Mouse (Mus musculus): ENCODE data around the gene Kbtbd13. TPM values are rescaled to one million over a fixed set of nuclear protein-coding genes. Genes with fewer than 3 reads are reported as not detected.

Kbtbd13 gene
- polyA plus RNA-seq, 1 experiment from 2014 or later = 0.52 TPM

DNA sequence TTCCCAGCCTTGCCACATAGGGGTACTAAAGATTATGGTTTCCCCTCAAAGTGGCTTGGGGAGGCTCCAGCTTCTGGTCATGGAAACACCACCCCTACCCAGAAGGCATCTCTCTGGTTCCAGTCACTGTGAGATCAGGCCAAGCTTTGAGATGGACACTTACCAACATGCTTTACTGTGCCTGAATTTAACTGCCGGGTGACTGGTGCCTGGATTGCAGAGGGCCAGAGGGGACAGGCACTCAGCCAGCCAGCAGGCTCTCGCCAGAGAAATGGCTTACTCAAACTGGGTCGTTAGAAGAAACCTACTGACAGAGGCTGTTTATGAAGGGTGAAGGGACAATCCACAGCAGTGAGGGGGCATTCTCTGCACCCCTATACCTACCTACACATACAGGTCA is 7.2 kb downstream of the Kbtbd13 start:
- H3K4me1 ChIP-seq (replicated peaks; ENCODE audit: control insufficient read depth, insufficient read depth, low read length) = no peaks in the 10 kb centered on the region
- H3K4me2 ChIP-seq (replicated peaks) = no peak overlapping the region
- H3K36me3 ChIP-seq (replicated peaks; ENCODE audit: control insufficient read depth, insufficient read depth) = no peaks in the 10 kb centered on the region
- ATAC-seq (ENCODE audit: low FRiP score) (no peak), DNase-seq (ENCODE audit: low spot score) (no peak)
- H3K9me3 ChIP-seq (ENCODE audit: control insufficient read depth, low read length) = no peaks in the 10 kb centered on the region
- no peak overlapping the region for H3K27ac ChIP-seq
- no peak overlapping the region for H3K9ac ChIP-seq
- H3K4me3 ChIP-seq (replicated peaks; ENCODE audit: low read length) = no peak overlapping the region
- H3K27me3 ChIP-seq (ENCODE audit: control insufficient read depth, insufficient read depth, low read length) = no peaks in the 10 kb centered on the region; the same call in 1 of the 2 replicates
- WGBS = 60% methylated on average over 3 of the region's 3 CpGs

DNA sequence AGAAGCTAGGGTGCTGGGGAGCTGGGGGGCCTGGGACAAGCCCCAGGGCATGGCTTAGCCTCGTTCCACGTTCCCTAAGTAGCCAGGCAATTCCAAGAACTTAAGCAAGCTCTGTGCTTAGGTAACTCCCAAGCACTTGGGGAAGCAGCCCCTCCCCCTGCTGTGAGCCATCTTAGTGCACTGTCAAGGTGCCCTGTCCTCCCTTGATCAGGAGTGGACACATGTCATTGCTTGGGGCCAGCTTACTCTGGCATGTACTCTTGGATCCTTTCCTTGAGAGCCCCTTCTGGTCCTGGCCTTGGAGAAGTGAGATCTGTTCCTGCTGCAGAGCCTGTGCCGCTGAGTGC is 8.7 kb downstream of the Kbtbd13 start:
- H3K4me2 ChIP-seq (replicated peaks) = no peak overlapping the region
- 68% methylated on average over 3 of the region's 3 CpGs for WGBS
- no peak for ATAC-seq (ENCODE audit: low FRiP score)

DNA sequence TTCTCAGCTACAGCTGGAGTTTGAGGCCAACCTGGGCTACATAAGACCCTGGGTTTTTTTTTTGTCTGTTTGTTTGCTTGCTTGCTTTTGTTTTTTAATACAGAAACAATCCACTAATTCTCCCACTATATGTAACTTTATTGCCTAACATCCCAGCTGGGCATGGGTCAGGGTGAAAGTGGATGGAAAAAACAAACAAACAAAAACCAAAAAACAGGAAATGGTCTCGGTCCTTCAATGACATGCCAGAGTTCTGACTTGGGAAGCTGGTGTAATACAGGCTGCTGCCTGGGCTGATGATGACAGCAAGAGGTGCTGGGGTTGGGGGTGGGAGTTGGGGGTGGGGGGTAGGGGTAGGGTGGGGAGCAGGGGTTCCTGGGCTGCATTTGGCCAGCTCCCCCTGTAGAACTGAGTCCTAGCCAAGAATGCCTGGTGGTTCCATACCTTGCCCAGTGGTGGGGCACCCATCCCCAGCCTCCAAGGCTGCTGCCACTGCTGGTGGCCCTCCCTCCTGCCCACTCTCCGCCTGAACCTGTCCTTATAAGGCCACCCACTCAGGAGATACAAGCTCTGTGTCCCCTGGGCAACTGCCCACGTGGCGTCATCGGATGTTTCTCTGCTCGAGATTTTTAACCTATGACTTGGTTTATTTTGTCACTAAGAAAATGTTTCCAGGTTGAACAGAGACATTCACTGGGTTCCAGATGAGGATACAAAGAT is 9.3 kb downstream of the Kbtbd13 start:
- DNase-seq (ENCODE audit: low spot score) (no peak), ATAC-seq (ENCODE audit: low FRiP score) (no peak)
- Histone ChIP-seq H3K9ac (no peak overlapping the region), H3K9me3 (ENCODE audit: control insufficient read depth, low read length) (no peaks in the 10 kb centered on the region), H3K27ac (no peak overlapping the region), H3K4me3 (replicated peaks; ENCODE audit: low read length) (no peak overlapping the region), H3K36me3 (replicated peaks; ENCODE audit: control insufficient read depth, insufficient read depth) (0 out of 2 replicates have a peak, but pooled peaks cover 9% of the 10 kb centered on the region), H3K27me3 (ENCODE audit: control insufficient read depth, insufficient read depth, low read length) (no peaks in the 10 kb centered on the region), H3K4me1 (replicated peaks; ENCODE audit: control insufficient read depth, insufficient read depth, low read length) (no peaks in the 10 kb centered on the region), H3K4me2 (replicated peaks) (no peak overlapping the region)
- 83% methylated on average over 6 of the region's 6 CpGs for WGBS

More for the DNA sequence above, 8.7 kb downstream of the Kbtbd13 start:
- Histone ChIP-seq H3K27ac (no peak overlapping the region), H3K9me3 (ENCODE audit: control insufficient read depth, low read length) (no peaks in the 10 kb centered on the region), H3K4me1 (replicated peaks; ENCODE audit: control insufficient read depth, insufficient read depth, low read length) (no peaks in the 10 kb centered on the region), H3K36me3 (replicated peaks; ENCODE audit: control insufficient read depth, insufficient read depth) (0 out of 2 replicates have a peak, but pooled peaks cover 6% of the 10 kb centered on the region), H3K9ac (no peak overlapping the region), H3K4me3 (replicated peaks; ENCODE audit: low read length) (no peak overlapping the region), H3K27me3 (ENCODE audit: control insufficient read depth, insufficient read depth, low read length) (no peaks in the 10 kb centered on the region)
- no peak for DNase-seq (ENCODE audit: low spot score)

DNA sequence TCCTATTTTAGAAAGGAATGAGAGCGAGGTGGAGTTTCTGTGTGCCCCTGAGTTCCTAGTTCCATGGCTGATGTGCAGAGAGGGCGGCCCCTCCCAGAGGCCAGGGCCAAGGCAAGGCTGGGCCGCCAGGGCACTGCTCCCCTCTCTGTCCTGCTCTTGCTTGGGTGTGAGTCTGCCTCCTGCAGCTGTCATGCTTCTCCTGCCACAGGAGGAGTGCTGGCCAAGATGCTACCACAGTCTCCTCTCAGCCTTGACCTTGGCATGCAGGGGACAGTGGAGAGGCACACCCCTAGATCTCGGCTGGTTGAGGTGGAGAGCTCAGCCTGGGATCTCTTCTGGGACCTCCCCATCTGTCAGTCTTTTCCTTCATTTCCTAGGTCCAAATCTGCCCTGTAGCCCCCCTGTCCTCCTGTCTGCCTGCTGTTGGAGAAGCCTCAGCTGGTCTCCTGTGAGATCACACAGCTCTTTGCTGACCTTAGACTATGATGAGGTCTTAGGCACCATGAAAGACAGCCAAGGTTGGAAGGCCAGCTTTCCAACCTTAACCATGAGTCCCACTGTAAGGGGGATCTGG is 10.3 kb downstream of the Kbtbd13 start:
- Histone ChIP-seq H3K27ac (no peak overlapping the region), H3K9me3 (ENCODE audit: control insufficient read depth, low read length) (no peaks in the 10 kb centered on the region), H3K9ac (no peak overlapping the region), H3K4me3 (replicated peaks; ENCODE audit: low read length) (no peak overlapping the region), H3K36me3 (replicated peaks; ENCODE audit: control insufficient read depth, insufficient read depth) (peaks cover 14% of the 10 kb centered on the region; the same call in 1 of the 2 replicates), H3K4me1 (replicated peaks; ENCODE audit: control insufficient read depth, insufficient read depth, low read length) (no peaks in the 10 kb centered on the region), H3K4me2 (replicated peaks) (no peak overlapping the region), H3K27me3 (ENCODE audit: control insufficient read depth, insufficient read depth, low read length) (no peaks in the 10 kb centered on the region)
- 70% methylated on average over 4 of the region's 4 CpGs for WGBS
- ATAC-seq (ENCODE audit: low FRiP score) (no peak), DNase-seq (ENCODE audit: low spot score) (no peak)

DNA sequence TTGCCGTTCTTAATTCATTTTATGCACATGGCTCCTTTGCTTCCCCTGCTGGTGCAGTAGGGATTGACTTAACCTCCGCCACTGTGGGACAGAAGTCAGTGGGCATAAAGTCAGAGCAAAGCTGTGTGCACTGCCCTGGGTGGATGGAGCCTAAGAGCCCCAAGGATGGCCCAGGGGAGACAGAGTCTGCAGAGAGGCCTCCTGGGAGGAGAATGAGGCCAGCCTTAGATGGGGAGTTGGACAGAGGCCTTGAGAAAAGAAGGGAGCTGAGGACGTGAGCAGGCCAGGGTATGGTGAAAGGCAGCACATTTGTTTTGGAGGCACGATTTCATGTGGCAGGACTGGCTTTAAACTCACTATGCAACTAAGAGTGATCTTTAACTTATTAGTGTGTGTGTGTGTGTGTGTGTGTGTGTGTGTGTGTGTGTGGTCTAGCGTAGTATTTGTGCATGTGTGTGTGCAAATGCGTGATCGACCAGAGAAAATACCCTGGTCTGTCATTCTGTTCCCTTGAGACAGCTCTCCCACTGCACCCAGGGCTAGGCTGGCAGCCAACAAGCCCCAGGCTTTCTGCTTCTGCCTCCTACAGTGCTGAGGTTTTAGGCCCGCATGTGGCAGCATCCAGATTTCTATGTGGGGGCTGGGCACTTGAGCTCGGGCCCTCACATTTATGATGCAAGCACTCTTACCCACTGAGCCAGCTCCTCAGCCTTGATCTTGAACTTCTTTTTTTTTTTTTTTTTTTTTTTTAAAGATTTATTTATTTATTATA is 16.1 kb downstream of the Kbtbd13 start:
- no peak overlapping the region for H3K9ac ChIP-seq
- H3K9me3 ChIP-seq (ENCODE audit: control insufficient read depth, low read length) = no peaks in the 10 kb centered on the region
- DNase-seq (ENCODE audit: low spot score) = no peak
- no peaks in the 10 kb centered on the region for H3K27me3 ChIP-seq (ENCODE audit: control insufficient read depth, insufficient read depth, low read length)
- H3K4me2 ChIP-seq (replicated peaks) = no peak overlapping the region
- WGBS = 80% methylated on average over 9 of the region's 9 CpGs
- no peak overlapping the region for H3K27ac ChIP-seq
- ATAC-seq (ENCODE audit: low FRiP score) = no peak
- H3K4me1 ChIP-seq (replicated peaks; ENCODE audit: control insufficient read depth, insufficient read depth, low read length) = no peaks in the 10 kb centered on the region
- no peak overlapping the region for H3K4me3 ChIP-seq (replicated peaks; ENCODE audit: low read length)
- peaks cover 39% of the 10 kb centered on the region for H3K36me3 ChIP-seq (replicated peaks; ENCODE audit: control insufficient read depth, insufficient read depth)

DNA sequence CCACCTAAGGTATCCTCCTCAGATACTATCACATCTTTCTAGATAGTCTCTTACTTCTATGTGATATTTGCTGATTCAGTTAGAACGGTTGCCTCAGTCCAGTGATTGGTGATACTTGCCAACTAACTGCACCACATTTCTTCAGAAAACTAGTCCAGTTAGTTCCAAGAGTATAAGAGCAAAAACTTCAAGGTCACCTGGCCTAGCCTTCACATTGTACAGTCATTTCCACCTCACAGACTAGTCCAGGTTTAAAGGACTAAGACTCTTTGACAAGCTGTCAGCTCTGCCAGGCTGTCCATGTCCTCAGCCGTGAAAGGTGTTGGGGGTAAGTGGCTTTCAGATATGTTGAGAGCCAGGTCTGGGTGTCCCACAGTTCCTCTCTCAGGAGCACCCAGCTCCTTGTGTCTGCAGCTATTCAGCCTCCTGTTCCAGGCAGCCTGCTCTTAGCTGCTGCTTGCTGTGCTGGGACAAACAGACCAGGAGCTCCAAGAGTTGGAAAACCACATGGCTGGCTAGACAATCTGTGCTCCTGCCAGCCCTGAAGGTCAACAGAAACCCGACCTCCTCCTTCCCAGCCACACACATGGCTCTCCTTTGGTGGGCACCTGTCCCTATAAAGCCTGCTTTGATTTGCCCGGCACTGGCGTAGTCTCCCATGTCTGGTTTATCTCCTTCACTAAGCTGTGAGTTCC is 16.8 kb downstream of the Kbtbd13 start:
- 87% methylated on average over 5 of the region's 5 CpGs for WGBS
- DNase-seq (ENCODE audit: low spot score) (no peak), ATAC-seq (ENCODE audit: low FRiP score) (no peak)
- H3K4me2 ChIP-seq (replicated peaks) = no peak overlapping the region
- H3K9ac ChIP-seq = no peak overlapping the region
- no peaks in the 10 kb centered on the region for H3K9me3 ChIP-seq (ENCODE audit: control insufficient read depth, low read length)
- no peak overlapping the region for H3K27ac ChIP-seq
- no peak overlapping the region for H3K4me3 ChIP-seq (replicated peaks; ENCODE audit: low read length)
- H3K27me3 ChIP-seq (ENCODE audit: control insufficient read depth, insufficient read depth, low read length) = no peaks in the 10 kb centered on the region
- no peaks in the 10 kb centered on the region for H3K4me1 ChIP-seq (replicated peaks; ENCODE audit: control insufficient read depth, insufficient read depth, low read length)
- peaks cover 39% of the 10 kb centered on the region for H3K36me3 ChIP-seq (replicated peaks; ENCODE audit: control insufficient read depth, insufficient read depth)

DNA sequence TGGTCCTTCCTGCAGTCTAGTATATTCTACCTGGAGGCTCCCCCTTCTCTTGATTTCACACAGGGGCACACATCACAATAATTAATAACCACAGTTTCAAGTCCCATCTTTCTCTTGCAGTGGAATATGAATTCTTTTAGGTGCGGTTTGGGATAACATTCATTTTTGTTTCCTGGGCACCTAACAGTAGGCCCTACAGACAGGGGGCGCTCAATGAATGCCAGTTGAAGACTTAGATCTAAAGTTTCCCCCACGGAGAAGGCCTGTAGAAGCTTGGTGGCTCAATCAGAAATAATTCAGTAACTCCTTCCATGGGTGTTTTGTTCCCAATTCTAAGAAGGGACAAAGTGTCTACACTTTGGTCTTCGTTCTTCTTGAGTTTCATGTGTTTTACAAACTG is 19.0 kb downstream of the Kbtbd13 start:
- 76% methylated on average over 4 of the region's 4 CpGs for WGBS
- ATAC-seq (ENCODE audit: low FRiP score) (no peak), DNase-seq (ENCODE audit: low spot score) (no peak)
- no peak overlapping the region for H3K9ac ChIP-seq
- no peaks in the 10 kb centered on the region for H3K27me3 ChIP-seq (ENCODE audit: control insufficient read depth, insufficient read depth, low read length)
- H3K4me3 ChIP-seq (replicated peaks; ENCODE audit: low read length) = no peak overlapping the region
- H3K9me3 ChIP-seq (ENCODE audit: control insufficient read depth, low read length) = no peaks in the 10 kb centered on the region
- no peaks in the 10 kb centered on the region for H3K4me1 ChIP-seq (replicated peaks; ENCODE audit: control insufficient read depth, insufficient read depth, low read length)
- H3K27ac ChIP-seq = no peak overlapping the region
- H3K36me3 ChIP-seq (replicated peaks; ENCODE audit: control insufficient read depth, insufficient read depth) = peaks cover 37% of the 10 kb centered on the region
- H3K4me2 ChIP-seq (replicated peaks) = no peak overlapping the region

DNA sequence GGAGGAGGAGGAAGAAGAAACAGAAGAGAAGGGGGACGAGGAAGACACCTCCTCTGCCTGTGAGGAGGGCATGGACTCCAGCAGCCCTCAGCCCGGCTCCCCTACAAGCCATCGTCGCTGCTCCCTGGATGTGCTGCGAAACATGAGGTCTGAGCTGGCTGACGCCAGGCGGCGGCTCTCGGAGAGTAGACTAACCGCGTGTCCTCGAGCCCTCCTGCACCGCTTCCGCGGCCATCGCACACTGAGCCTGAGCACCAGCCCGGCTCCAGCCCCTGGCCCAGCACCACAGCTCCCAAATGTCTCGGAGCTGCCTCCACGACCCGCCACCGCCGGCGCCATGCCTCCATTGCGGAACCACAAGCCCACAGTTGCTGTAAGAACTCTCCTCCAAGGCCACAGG is 19.7 kb downstream of the Kbtbd13 start:
- no peak overlapping the region for H3K27ac ChIP-seq
- ATAC-seq (ENCODE audit: low FRiP score) = no peak
- H3K36me3 ChIP-seq (replicated peaks; ENCODE audit: control insufficient read depth, insufficient read depth) = peaks cover 31% of the 10 kb centered on the region
- no peak for DNase-seq (ENCODE audit: low spot score)
- H3K4me3 ChIP-seq (replicated peaks; ENCODE audit: low read length) = no peak overlapping the region
- H3K9ac ChIP-seq = no peak overlapping the region
- no peak overlapping the region for H3K4me2 ChIP-seq (replicated peaks)
- 86% methylated on average over 24 of the region's 24 CpGs for WGBS
- H3K27me3 ChIP-seq (ENCODE audit: control insufficient read depth, insufficient read depth, low read length) = no peaks in the 10 kb centered on the region
- no peaks in the 10 kb centered on the region for H3K4me1 ChIP-seq (replicated peaks; ENCODE audit: control insufficient read depth, insufficient read depth, low read length)
- no peaks in the 10 kb centered on the region for H3K9me3 ChIP-seq (ENCODE audit: control insufficient read depth, low read length)

DNA sequence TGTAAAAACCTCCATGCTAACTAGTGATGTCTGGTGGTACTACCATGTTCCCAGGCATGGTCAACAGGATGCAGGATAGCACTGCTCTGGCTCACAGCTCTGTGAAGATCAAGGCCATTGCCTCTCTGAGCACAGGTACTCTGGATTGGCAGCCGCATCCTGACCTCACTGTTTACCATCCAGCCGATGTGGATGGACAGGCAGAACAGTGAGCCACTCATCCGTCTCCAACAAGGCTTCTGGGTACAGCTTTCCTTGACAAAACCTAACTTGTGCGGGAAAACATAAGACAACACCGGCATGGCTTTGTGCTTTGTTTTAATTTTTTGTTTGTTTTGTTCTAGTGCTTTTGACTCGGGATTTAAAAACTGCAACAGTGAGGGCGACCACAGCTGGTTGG is 25.7 kb downstream of the Kbtbd13 start:
- Histone ChIP-seq H3K36me3 (replicated peaks; ENCODE audit: control insufficient read depth, insufficient read depth) (peaks cover 46% of the 10 kb centered on the region), H3K9me3 (ENCODE audit: control insufficient read depth, low read length) (no peaks in the 10 kb centered on the region), H3K4me3 (replicated peaks; ENCODE audit: low read length) (no peak overlapping the region), H3K27me3 (ENCODE audit: control insufficient read depth, insufficient read depth, low read length) (no peaks in the 10 kb centered on the region), H3K4me1 (replicated peaks; ENCODE audit: control insufficient read depth, insufficient read depth, low read length) (no peaks in the 10 kb centered on the region), H3K27ac (no peak overlapping the region), H3K9ac (no peak overlapping the region), H3K4me2 (replicated peaks) (no peak overlapping the region)
- DNase-seq (ENCODE audit: low spot score) (no peak), ATAC-seq (ENCODE audit: low FRiP score) (no peak)
- WGBS = 94% methylated on average over 7 of the region's 7 CpGs

Data from hindbrain, embryonic 14.5 days (tissue).